Mouse (Mus musculus) spleen, adult 2 months (tissue): ENCODE results near the gene Arhgap27.

Source experiments
- CTCF ChIP-seq: fragments of 200-500 bp; IDR thresholded peaks from 2 replicates; pipeline ENCODE4 v1.5.1; 2011; ENCODE audit warnings: mild to moderate bottlenecking, inconsistent platforms; ENCODE audit not compliant: insufficient read depth, insufficient read length, insufficient replicate concordance; ENCODE audit errors: extremely low read depth
- POLR2A ChIP-seq: fragments of 200-500 bp; IDR thresholded peaks from 2 replicates; pipeline ENCODE4 v1.6.1; 2011; ENCODE audit warnings: low read depth, low read length, inconsistent platforms

DNA sequence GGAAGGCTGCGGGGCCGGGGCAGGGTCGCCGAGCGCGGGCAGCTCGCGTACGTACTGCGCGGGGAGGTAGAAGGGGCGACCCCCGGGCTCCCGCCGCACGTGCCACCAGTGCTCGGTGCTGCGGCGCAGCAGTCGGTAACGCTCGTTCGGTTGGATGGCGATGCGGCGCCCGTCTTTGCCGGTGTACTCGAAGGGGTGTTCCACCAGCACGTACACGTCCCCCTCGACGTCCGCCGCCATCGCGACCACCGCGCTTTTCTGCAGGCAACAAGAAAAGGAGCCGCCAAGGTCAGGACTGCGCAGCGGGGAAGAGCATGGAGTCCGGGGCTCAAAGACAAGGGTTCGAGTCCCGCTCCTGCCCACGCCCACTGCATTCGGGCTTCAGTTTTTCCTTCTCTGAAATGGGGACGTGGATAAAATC, 2.8 kb downstream of the Arhgap27 start:
- no peak for TF ChIP-seq POLR2A
- no peak for TF ChIP-seq CTCF
